Mouse (Mus musculus) myocyte (in vitro differentiated cells): ENCODE measurements around the gene Serpinb9c. TPM values are rescaled to one million over a fixed set of nuclear protein-coding genes. Genes with fewer than 3 reads are reported as not detected.

Experiments used
- H3K27me3 ChIP-seq: one replicate; pipeline ENCODE4 v1.6.1; 2011; ENCODE audit not compliant: control insufficient read depth, insufficient read depth, insufficient read length
- H3K36me3 ChIP-seq: one replicate; pipeline ENCODE4 v1.6.1; 2011; ENCODE audit not compliant: control insufficient read depth, insufficient read depth
- H3K4me2 ChIP-seq: one replicate; pipeline ENCODE4 v1.6.1; 2011; ENCODE audit warnings: low read depth, control low read depth
- H3K4me3 ChIP-seq: one replicate; pipeline ENCODE4 v1.5.1; 2011; ENCODE audit warnings: mild to moderate bottlenecking, control low read depth, moderate library complexity
- H3K79me2 ChIP-seq: one replicate; pipeline ENCODE4 v1.6.1; 2011; ENCODE audit not compliant: control insufficient read depth, insufficient read depth
- H3ac ChIP-seq: one replicate; pipeline ENCODE4 v1.6.1; 2011; ENCODE audit not compliant: control insufficient read depth, insufficient read length
- CEBPB ChIP-seq: IDR thresholded peaks from 2 replicates; pipeline ENCODE4 v1.6.1; 2011; ENCODE audit warnings: mild to moderate bottlenecking, moderate library complexity; ENCODE audit not compliant: poor library complexity, insufficient read depth, severe bottlenecking
- E2F4 ChIP-seq: IDR thresholded peaks from one replicate; pipeline ENCODE4 v1.6.1; 2011; ENCODE audit warnings: mild to moderate bottlenecking, control low read depth, moderate library complexity; ENCODE audit not compliant: insufficient read depth
- MAX ChIP-seq: IDR thresholded peaks from one replicate; pipeline ENCODE4 v1.6.1; 2011; ENCODE audit warnings: low read depth, mild to moderate bottlenecking, control low read depth
- MYOD1 ChIP-seq, 3 experiments: IDR thresholded peaks; one replicate each; pipeline ENCODE4 v1.6.1; 2011; ENCODE audit warnings: control low read depth in 2 of 3, low read depth in 2 of 3, mild to moderate bottlenecking in 2 of 3, moderate library complexity in 1 of 3; ENCODE audit not compliant: insufficient read length in 2 of 3, control insufficient read depth in 1 of 3
- MYOG ChIP-seq, 3 experiments: IDR thresholded peaks; one replicate each; pipeline ENCODE4 v1.6.1; 2011; ENCODE audit warnings: control low read depth in 2 of 3, low read depth in 2 of 3, mild to moderate bottlenecking in 2 of 3; ENCODE audit not compliant: insufficient read length in 2 of 3, control insufficient read depth in 1 of 3, insufficient read depth in 1 of 3
- POLR2A ChIP-seq: IDR thresholded peaks from one replicate; pipeline ENCODE4 v1.6.1; 2011; ENCODE audit warnings: low read depth, mild to moderate bottlenecking, control low read depth, moderate library complexity; ENCODE audit not compliant: insufficient read length
- POLR2AphosphoS2 ChIP-seq: IDR thresholded peaks from one replicate; pipeline ENCODE4 v1.6.1; 2011; ENCODE audit warnings: low read depth, control low read depth; ENCODE audit not compliant: insufficient read length
- REST ChIP-seq: IDR thresholded peaks from one replicate; pipeline ENCODE4 v1.6.1; 2011; ENCODE audit warnings: mild to moderate bottlenecking, control low read depth, moderate library complexity; ENCODE audit not compliant: insufficient read depth, insufficient read length
- SRF ChIP-seq: IDR thresholded peaks from one replicate; pipeline ENCODE4 v1.6.1; 2011; ENCODE audit warnings: low read depth; ENCODE audit not compliant: control insufficient read depth, insufficient read length
- TCF12 ChIP-seq: IDR thresholded peaks from one replicate; pipeline ENCODE4 v1.6.1; 2011; ENCODE audit warnings: mild to moderate bottlenecking, control low read depth; ENCODE audit not compliant: poor library complexity, insufficient read depth, severe bottlenecking
- TCF3 ChIP-seq: IDR thresholded peaks from one replicate; pipeline ENCODE4 v1.6.1; 2011; ENCODE audit warnings: low read depth, control low read depth; ENCODE audit not compliant: insufficient read length
- USF1 ChIP-seq: IDR thresholded peaks from one replicate; pipeline ENCODE4 v1.6.1; 2011; ENCODE audit warnings: low read depth, mild to moderate bottlenecking, control low read depth, moderate library complexity
- polyA plus RNA-seq: library from polyadenylated mRNA; unstranded; fragments of >200 nt; fragmentation: generic; extraction: Trizol; gene quantifications from one replicate; pipeline ENCODE4 v1.2.1, GENCODE M21; 2012; ENCODE audit warnings: missing spikeins

Serpinb9c gene
- polyA plus RNA-seq, 1 experiment: 0.14 TPM

GRCm38 (mm10) chr13:33137717-33138116 lies 21.8 kb downstream of the Serpinb9c start:
- H3K36me3 ChIP-seq: no peaks in the 10 kb centered on the region
- no peaks in the 10 kb centered on the region for H3K27me3 ChIP-seq
- no peak overlapping the region for H3ac ChIP-seq
- H3K79me2 ChIP-seq: no peaks in the 10 kb centered on the region
- TF ChIP-seq SRF (no peak), USF1 (no peak), POLR2A (no peak), POLR2AphosphoS2 (no peak), CEBPB (no peak), E2F4 (no peak), MYOG (IDR thresholded peaks at IDR 0.05; ENCODE audit: control insufficient read depth in 1 of 3, insufficient read depth in 1 of 3, insufficient read length in 2 of 3, low read depth in 2 of 3) (no peak), MYOD1 (IDR thresholded peaks at IDR 0.05; ENCODE audit: control insufficient read depth in 1 of 3, insufficient read length in 2 of 3, low read depth in 2 of 3) (no peak), MAX (no peak), TCF3 (no peak), REST (no peak), TCF12 (no peak)
- no peak overlapping the region for H3K4me2 ChIP-seq
- no peak overlapping the region for H3K4me3 ChIP-seq

DNA sequence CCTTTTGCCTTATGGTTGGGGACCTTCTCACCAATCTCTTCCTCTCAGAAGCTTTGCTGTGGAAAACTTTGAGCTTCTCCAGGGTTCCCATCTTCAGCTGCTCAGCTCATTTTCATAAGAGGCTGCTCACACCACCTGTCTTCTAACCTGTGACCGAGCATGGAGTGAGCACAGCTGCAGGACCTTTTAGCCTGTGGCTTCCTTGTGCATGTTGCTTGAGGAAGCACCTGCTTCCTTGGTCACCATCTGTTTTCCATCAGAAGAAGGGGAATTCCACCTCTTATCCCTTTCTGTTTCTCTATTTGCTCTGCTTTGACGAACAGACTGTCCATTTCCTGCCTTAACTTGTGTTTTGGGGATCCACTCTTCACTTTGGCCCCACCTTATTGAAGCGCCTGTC lies 46.5 kb downstream of the Serpinb9c start:
- TF ChIP-seq TCF12 (peak; percentile 66), REST (no peak), POLR2A (no peak), SRF (no peak), CEBPB (no peak), TCF3 (peak; percentile 79), MYOD1 (IDR thresholded peaks at IDR 0.05; ENCODE audit: control insufficient read depth in 1 of 3, insufficient read length in 2 of 3, low read depth in 2 of 3) (peak in 2 of 3 experiments; percentile 87 to 88), POLR2AphosphoS2 (no peak), E2F4 (no peak), USF1 (no peak), MYOG (IDR thresholded peaks at IDR 0.05; ENCODE audit: control insufficient read depth in 1 of 3, insufficient read depth in 1 of 3, insufficient read length in 2 of 3, low read depth in 2 of 3) (peak; percentile 5 to 97 (median 55)), MAX (no peak)
- H3K27me3 ChIP-seq: no peaks in the 10 kb centered on the region
- no peak overlapping the region for H3K4me3 ChIP-seq
- H3K36me3 ChIP-seq: no peaks in the 10 kb centered on the region
- no peaks in the 10 kb centered on the region for H3K79me2 ChIP-seq
- no peak overlapping the region for H3ac ChIP-seq
- H3K4me2 ChIP-seq: no peak overlapping the region

DNA sequence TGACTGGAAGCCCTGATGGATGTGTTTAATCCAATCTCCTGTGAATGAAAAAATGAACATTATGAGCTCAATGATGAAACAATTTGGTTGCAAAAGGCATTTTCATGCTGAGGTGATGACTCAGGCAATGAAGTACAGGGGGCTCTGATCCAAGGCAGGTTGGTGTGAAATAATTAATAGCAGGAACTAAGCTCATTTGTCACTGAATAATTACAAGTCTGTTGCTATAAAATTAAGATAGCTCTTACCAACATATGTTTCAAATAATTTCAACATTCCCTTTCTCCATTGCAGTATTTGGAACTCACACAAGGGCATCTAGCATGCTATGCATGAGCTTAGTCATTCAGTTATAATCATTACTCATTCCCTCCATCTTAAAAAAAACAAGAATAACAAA lies 53.9 kb downstream of the Serpinb9c start:
- H3ac ChIP-seq: no peak overlapping the region
- no peaks in the 10 kb centered on the region for H3K27me3 ChIP-seq
- no peak overlapping the region for H3K4me2 ChIP-seq
- TF ChIP-seq MYOG (IDR thresholded peaks at IDR 0.05; ENCODE audit: control insufficient read depth in 1 of 3, insufficient read depth in 1 of 3, insufficient read length in 2 of 3, low read depth in 2 of 3) (no peak), CEBPB (no peak), MYOD1 (IDR thresholded peaks at IDR 0.05; ENCODE audit: control insufficient read depth in 1 of 3, insufficient read length in 2 of 3, low read depth in 2 of 3) (no peak)
- no peak overlapping the region for H3K4me3 ChIP-seq
- no peaks in the 10 kb centered on the region for H3K36me3 ChIP-seq
- H3K79me2 ChIP-seq: no peaks in the 10 kb centered on the region

Other genes starting within 250 kb of the Serpinb9c start
- 1.4 TPM for gene Serpinb6b, start 194.5 kb downstream of the Serpinb9c start, polyA plus RNA-seq
- gene Serpinb9, start 156.5 kb downstream of the Serpinb9c start, polyA plus RNA-seq: 7.2 TPM
- 0.79 TPM for gene Serpinb9b, start 132.3 kb downstream of the Serpinb9c start, polyA plus RNA-seq
- 1.6 TPM for gene Serpinb1b, start 81.2 kb downstream of the Serpinb9c start, polyA plus RNA-seq
- gene Serpinb9d, start 33.2 kb upstream of the Serpinb9c start, polyA plus RNA-seq: 0.10 TPM
- 0.02 TPM for gene Serpinb9e, start 89.9 kb upstream of the Serpinb9c start, polyA plus RNA-seq
- gene Serpinb9f, start 164.3 kb upstream of the Serpinb9c start, polyA plus RNA-seq: 0.07 TPM
- not detected for gene Gm11397, start 236.0 kb upstream of the Serpinb9c start, polyA plus RNA-seq